Mouse (Mus musculus) G1E (cell line): ENCODE data around the gene Npas3. TPM values are rescaled to one million over a fixed set of nuclear protein-coding genes. Genes with fewer than 3 reads are reported as not detected.

ENCODE experiments used
- ATAC-seq: 2 replicates; pipeline ENCODE4 v1.8.0; 2016; ENCODE audit warnings: mild to moderate bottlenecking; ENCODE audit not compliant: insufficient number of reproducible peaks, poor library complexity, low FRiP score, severe bottlenecking; ENCODE audit errors: extremely low read depth
- DNase-seq: peaks from one replicate; pipeline ENCODE4 v3.0.0; 2012; ENCODE audit warnings: low spot score
- H3K27me3 ChIP-seq: 2 replicates; pipeline ENCODE4 v1.6.1; 2012; ENCODE audit warnings: mild to moderate bottlenecking, low read length, inconsistent platforms; ENCODE audit not compliant: insufficient read depth
- H3K36me3 ChIP-seq: replicated peaks from 2 replicates; pipeline ENCODE3; 2012; ENCODE audit warnings: mild to moderate bottlenecking, inconsistent platforms
- H3K4me1 ChIP-seq: 2 replicates; pipeline ENCODE4 v1.6.1; 2012; ENCODE audit warnings: low read depth, low read length, inconsistent platforms, mixed read lengths; ENCODE audit not compliant: insufficient read depth
- H3K4me3 ChIP-seq: 2 replicates; pipeline ENCODE4 v1.5.1; 2012; ENCODE audit warnings: low read depth, mild to moderate bottlenecking, inconsistent platforms, low read length, moderate library complexity, mixed read lengths
- H3K9me3 ChIP-seq: replicated peaks from 2 replicates; pipeline ENCODE4 v1.6.1; 2012; ENCODE audit warnings: inconsistent platforms
- CTCF ChIP-seq: IDR thresholded peaks from 2 replicates; pipeline ENCODE4 v1.5.1; 2012; ENCODE audit warnings: low read depth, low read length, inconsistent platforms, mixed read lengths
- GATA1 ChIP-seq: IDR thresholded peaks from 2 replicates; pipeline ENCODE4 v1.6.1; 2012; ENCODE audit warnings: borderline replicate concordance, low read length, inconsistent platforms, mixed read lengths
- GATA2 ChIP-seq: IDR thresholded peaks from 2 replicates; pipeline ENCODE4 v1.6.1; 2012; ENCODE audit warnings: low read depth, low read length, inconsistent platforms, borderline replicate concordance
- POLR2AphosphoS5 ChIP-seq: IDR thresholded peaks from 2 replicates; pipeline ENCODE4 v1.6.1; 2012; ENCODE audit warnings: low read depth, low read length, inconsistent platforms; ENCODE audit not compliant: insufficient replicate concordance
- TAL1 ChIP-seq: conservative IDR thresholded peaks from 2 replicates; pipeline ENCODE4 v1.6.1; 2012; ENCODE audit warnings: low read depth, low read length, inconsistent platforms, mixed read lengths
- polyA plus RNA-seq: library from polyadenylated mRNA; stranded (reverse); fragments of >175 nt; gene quantifications from 2 replicates; pipeline ENCODE4 v1.2.3, GENCODE M21; 2012
- total RNA-seq, 2 experiments: library from RNA; stranded (forward) in 1 of 2; stranded (reverse) in 1 of 2; fragments of 200-1000 nt in 1 of 2; fragments of >200 nt in 1 of 2; fragmentation: Nextera tagmentation in 1 of 2; gene quantifications; 2 replicates each; pipeline ENCODE4 v1.2.3; 2014 to 2017

Gene Npas3
- total RNA-seq (2014; fragmentation: Nextera tagmentation) (not detected in 2 replicates), total RNA-seq (2017) (0.11 TPM in 1 of 2 replicates, not detected in the other), polyA plus RNA-seq (not detected in 2 replicates)

DNA sequence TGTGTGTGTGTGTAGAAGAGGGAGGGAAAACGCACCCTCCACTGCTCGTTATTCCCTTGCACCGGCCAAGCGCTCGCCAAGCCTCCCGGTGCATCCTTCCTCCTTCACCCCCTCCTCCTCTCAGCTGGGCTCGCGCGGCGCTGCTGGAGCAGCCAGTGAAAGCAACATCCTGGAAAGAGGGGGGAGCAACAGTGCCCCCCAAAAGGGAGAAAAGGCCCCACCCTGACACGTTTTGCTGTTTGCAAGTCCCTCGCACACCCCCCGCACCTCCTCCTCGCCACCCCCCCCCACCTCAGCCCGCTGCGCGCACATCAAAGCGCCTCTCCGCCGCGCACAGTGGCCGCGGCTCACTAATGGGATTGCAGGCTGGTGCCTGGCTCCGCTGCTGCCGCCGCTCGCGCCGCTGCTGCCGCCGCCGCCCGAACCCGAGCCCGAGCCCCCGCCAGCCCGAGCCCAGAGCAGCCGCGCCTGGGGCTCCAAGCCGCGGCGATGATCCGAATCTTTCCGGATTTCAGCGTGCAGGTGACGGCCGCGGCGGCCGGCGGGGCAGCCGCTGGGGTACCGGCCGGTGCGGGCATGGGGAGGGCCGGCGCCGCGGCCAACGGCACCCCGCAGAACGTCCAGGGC is at the start of gene Npas3:
Npas3 (plus strand) TSS at position 577 of the 627 bp plus-strand sequence.
- DNase-seq: no peak
- no peak for ATAC-seq
- TF ChIP-seq CTCF: no peak
- Histone ChIP-seq H3K9me3 (peaks cover 62% of the 10 kb centered on the region), H3K36me3 (no peaks in the 10 kb centered on the region), H3K27me3 (no peaks in the 10 kb centered on the region), H3K4me1 (no peaks in the 10 kb centered on the region), H3K4me3 (peak within 1 kb of the TSS; percentile 27; the same call in 1 of the 2 replicates)

DNA sequence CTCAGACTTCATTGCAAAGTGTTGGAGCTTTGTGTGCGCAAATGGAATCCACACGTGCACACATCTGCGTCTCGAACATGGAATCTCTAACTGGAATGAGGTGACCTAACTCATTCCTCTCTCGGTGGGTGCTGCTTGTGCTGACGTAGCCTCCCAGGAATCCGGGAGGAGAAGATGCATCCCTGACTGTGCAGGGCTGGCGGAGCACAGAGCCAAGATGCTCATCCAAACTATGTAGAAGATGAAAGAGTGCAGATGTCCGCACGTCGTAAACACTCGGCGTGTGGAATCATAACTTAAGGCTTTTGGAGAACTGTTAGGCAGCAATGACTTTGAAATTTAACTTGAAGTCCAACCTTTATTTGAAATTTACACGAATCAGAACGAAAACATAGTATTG is 31.3 kb upstream of the Npas3 start:
- Histone ChIP-seq H3K4me1 (no peaks in the 10 kb centered on the region), H3K36me3 (no peaks in the 10 kb centered on the region), H3K9me3 (peaks cover 61% of the 10 kb centered on the region), H3K4me3 (no peak overlapping the region), H3K27me3 (no peaks in the 10 kb centered on the region)
- TF ChIP-seq GATA2 (no peak), TAL1 (no peak), GATA1 (no peak), POLR2AphosphoS5 (no peak), CTCF (no peak)
- ATAC-seq: no peak
- no peak for DNase-seq

DNA sequence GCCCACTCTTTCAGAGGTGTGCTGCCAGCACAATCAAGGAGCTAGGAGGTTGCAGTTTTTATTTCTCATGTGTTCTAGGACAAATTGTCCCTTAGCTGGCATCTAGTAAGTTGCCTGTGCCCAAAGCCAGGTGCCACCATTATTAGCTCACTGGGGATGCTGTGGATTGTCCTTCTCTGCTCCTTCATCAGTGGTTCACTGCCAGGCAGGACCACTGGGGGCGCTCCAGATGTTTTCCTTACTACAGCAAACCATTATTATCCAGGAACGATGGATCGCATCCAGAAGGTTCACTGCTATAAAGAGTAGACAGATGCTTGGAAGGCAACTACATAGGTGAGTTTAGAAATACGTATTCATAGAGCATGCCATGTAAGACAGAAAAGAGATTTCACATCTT is 25.7 kb upstream of the Npas3 start:
- Histone ChIP-seq H3K27me3 (no peaks in the 10 kb centered on the region), H3K4me1 (no peaks in the 10 kb centered on the region), H3K36me3 (no peaks in the 10 kb centered on the region), H3K9me3 (peaks cover 49% of the 10 kb centered on the region), H3K4me3 (no peak overlapping the region)
- ATAC-seq: no peak
- no peak for DNase-seq
- no peak for TF ChIP-seq POLR2AphosphoS5
- no peak for TF ChIP-seq TAL1

DNA sequence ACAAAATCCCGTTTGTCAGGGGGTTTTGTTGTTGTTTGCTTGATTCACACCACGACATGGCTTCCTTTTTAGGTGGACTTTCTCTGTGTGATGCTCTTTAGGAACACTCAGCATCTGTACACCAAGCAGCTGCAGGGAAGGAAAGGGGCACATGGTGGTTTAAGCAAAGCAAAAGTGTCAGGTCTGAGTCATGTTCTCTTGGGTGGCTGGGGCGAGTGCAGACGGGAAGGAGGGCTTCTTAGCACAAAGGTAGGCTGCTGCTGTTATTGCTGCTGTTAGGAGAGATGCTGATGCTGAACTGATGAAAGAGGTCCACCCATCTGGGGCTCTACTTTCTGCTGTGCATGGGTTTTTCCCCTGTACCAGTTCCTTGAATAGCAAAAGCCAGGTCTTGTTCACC is 21.1 kb upstream of the Npas3 start:
- no peak overlapping the region for H3K4me3 ChIP-seq
- DNase-seq (no peak), ATAC-seq (no peak)
- H3K36me3 ChIP-seq: no peaks in the 10 kb centered on the region
- no peaks in the 10 kb centered on the region for H3K27me3 ChIP-seq
- TF ChIP-seq GATA2: no peak
- peaks cover 41% of the 10 kb centered on the region for H3K9me3 ChIP-seq
- H3K4me1 ChIP-seq: no peaks in the 10 kb centered on the region

DNA sequence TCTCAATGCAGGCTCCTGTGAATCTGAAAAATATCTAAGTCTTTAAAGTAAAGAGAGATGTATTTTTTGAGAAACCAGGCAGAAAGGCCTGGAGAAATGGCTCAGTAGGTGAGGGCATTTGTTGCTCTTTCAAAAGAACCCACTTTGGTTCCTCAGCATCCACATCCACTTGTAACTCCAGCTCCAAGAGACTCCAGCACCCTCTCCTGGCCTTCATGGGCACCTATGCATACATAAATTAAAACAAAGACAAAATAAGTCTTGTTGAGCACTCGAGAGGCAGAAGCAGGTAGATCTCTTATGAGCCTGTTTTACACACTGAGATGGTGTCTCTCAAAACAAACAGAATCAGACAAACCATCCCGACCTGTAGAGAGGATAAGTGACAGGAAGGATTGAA is 19.1 kb upstream of the Npas3 start:
- no peaks in the 10 kb centered on the region for H3K4me1 ChIP-seq
- H3K36me3 ChIP-seq: no peaks in the 10 kb centered on the region
- TF ChIP-seq GATA2: no peak
- TF ChIP-seq CTCF: no peak
- TF ChIP-seq GATA1: no peak
- no peak for TF ChIP-seq TAL1
- no peak for TF ChIP-seq POLR2AphosphoS5
- DNase-seq: no peak
- no peak for ATAC-seq
- H3K9me3 ChIP-seq: peaks cover 37% of the 10 kb centered on the region
- no peaks in the 10 kb centered on the region for H3K27me3 ChIP-seq
- no peak overlapping the region for H3K4me3 ChIP-seq

DNA sequence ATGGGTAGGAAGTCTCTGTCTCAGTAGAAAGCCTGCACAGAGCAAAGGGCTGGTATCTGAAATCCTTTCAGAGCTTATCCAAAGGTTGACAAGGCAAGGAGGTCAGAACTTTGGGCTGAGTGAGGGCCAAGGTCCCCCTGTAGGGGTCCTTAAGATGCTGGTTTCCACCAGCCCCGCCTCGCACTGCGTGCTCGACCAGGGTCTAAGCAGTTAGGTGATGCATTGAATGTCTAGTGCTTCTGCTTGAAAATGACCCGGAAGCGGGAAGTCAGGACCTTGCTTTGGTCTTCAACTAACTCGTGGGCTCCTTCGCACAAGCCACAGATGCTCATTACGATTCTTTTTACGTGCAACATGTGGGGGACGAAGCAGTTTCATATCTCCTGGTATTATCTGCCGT is 2.3 kb upstream of the Npas3 start:
- no peak for TF ChIP-seq GATA2
- no peak for TF ChIP-seq POLR2AphosphoS5
- no peak for TF ChIP-seq GATA1
- TF ChIP-seq CTCF: no peak
- TF ChIP-seq TAL1: no peak
- DNase-seq: no peak
- Histone ChIP-seq H3K9me3 (peaks cover 44% of the 10 kb centered on the region), H3K4me3 (no peak overlapping the region), H3K36me3 (no peaks in the 10 kb centered on the region), H3K27me3 (no peaks in the 10 kb centered on the region), H3K4me1 (no peaks in the 10 kb centered on the region)
- no peak for ATAC-seq

DNA sequence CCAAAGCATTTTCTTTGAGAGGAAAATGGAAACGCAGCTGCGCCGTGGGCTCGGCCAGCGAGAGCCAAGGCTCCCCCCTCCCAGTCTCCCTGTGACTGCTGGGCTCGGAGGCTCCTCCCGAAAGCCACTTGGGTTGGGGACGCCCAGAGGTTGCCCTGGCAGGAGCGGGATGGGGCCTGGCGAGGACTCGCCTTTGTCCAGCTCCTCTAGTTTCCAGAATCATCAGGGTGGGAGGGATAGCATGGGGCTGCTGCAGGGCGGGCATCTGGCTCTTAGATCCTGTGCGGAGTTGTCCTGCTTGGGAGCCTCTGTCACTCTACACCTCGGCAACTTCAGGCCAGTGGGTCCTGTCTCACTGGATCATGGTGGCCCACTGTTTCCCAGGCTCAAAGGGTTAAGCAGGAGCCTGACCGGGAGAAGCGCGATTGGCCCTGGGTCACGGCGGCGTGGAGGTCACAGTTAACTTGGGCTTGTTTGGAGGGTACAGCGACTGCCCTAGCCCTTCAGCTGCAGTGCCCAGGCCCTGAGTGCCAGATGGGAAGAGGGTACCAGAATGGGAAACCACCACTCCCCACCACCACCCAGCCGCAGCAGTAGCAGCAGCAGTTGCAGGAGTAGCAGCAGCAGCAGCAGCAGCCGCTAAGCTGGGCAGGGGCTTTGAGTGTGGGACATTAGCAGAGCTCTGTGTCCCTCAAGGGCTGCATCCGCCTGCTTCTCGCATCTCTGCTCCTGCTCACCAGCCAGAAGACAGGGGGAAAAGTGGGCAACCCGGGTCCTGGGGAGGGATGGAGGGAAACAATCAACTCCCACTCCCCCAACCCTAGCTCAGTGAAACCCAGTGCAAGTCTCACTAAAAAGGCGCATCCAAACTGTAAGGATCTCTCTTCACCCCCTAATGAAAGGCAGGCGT is 1.6 kb upstream of the Npas3 start:
- H3K4me3 ChIP-seq: no peak overlapping the region
- no peaks in the 10 kb centered on the region for H3K36me3 ChIP-seq
- ATAC-seq: no peak
- peaks cover 50% of the 10 kb centered on the region for H3K9me3 ChIP-seq
- DNase-seq: no peak
- H3K4me1 ChIP-seq: no peaks in the 10 kb centered on the region
- H3K27me3 ChIP-seq: no peaks in the 10 kb centered on the region
- no peak for TF ChIP-seq CTCF
- TF ChIP-seq GATA1: no peak
- no peak for TF ChIP-seq TAL1
- TF ChIP-seq POLR2AphosphoS5: no peak
- no peak for TF ChIP-seq GATA2
